Mouse (Mus musculus) layer of hippocampus, postnatal 36 days (tissue): ENCODE data around the gene Chst3. TPM values are rescaled to one million over a fixed set of nuclear protein-coding genes. Genes with fewer than 3 reads are reported as not detected.
"Not testable (repeated sequence)": the region's sequence is repeated elsewhere in the genome, so short reads cannot be mapped to it uniquely, and the experiment has no call there.

ENCODE experiments used
- DNase-seq, 2 experiments: peaks; one replicate each; pipeline ENCODE4 v3.0.0; 2022
- total RNA-seq, 2 experiments: library from RNA; stranded (reverse); gene quantifications; 2 replicates each; pipeline ENCODE4 v1.2.3; 2021

Chst3 gene
- total RNA-seq, 2 experiments from 2014 or later, result 2.2 to 2.8 TPM

DNA sequence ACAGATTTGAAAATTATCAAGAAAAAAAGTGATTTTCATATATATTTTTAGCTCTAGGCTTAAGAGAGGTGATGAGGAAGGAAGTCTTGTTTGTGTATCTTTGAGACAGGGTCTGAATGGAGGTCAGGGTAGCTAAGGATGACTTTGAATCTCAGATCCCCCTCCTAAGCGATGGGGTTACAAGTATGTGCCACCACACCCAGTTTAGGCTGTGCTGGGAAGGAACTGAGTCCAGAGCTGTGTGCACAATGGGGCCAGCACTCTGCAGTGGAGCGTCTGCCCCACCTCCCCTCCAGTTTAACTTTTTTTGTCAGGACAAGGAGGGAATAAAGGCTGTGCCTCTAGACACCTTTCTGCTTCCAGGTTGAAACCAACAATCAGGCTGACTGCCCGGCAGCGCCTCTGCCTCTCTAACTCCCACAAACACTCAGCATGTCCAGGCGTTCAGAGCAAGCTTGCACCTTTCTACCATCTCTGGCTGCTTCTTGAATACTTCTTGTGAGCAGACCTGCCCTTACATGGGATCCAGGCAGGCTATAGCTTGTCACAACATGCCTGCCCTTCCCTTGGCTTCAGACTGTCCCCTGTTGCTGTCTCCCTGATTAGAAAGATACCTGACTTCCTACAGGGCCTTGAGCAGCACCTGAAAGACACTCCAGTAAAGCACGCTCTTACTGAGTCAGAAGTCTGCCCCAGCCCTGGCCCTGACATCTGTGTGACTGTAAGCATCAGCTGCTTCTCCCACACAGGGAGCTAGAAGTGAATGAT lies 11.4 kb upstream of the Chst3 start:
- DNase-seq, result no peak

DNA sequence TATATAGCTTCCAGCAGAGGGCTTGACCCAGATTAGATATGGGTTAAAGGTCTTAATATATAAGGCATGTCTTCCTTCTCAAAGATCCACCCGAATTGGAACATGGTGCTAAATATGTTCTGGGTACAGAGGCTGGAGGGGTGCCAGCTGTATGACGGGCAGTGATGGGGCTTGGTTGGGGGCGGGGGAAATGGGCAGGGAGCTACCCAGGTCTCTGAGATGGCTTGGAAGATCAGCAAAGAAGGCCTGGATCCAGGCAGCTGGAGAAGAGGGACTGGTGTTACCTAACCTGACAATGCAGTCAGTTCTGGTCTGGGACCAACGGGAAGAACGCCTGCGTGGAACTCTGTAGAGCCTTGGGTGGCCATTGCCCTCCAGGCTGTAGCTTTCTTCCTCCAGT lies 10.1 kb upstream of the Chst3 start:
- no peak for DNase-seq

DNA sequence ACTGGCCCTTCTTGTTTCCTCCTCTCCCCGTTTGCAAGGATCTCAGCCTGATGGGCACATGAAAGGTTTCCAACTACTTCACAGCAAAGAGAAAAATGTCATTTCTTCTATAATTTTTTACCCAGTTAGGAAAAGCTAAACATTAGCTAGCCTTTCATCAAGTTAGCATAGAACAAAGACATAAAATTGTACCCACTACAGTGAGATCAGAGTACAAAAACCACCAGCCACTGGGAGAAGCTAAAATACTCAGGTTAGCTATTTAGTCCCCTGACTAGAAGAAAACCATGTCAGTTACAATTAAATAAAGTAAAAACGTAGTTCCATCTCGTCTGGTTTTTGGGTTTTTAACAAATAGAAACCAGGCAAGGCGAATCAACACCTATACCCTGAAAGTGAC lies 8.6 kb upstream of the Chst3 start:
- no peak for DNase-seq

DNA sequence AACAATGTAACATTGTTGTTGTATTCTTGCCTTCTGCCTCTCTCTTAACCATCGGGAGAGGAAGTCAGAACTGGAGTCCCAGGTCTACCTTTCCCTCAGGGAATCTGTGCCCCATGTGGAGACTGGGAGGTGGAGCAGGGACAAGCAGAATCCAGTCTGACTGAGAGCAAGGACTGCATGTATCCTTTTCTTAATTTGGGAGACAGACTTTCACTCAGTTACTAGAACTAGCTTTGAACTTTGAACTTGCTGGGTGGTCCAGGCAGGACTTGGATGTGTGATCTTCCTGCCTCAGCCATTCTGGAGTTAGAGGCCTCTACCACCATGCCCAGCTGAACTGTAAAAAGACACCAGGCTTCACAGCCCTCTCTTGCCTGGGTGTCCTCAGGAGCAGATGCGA lies 5.5 kb upstream of the Chst3 start:
- no peak for DNase-seq

DNA sequence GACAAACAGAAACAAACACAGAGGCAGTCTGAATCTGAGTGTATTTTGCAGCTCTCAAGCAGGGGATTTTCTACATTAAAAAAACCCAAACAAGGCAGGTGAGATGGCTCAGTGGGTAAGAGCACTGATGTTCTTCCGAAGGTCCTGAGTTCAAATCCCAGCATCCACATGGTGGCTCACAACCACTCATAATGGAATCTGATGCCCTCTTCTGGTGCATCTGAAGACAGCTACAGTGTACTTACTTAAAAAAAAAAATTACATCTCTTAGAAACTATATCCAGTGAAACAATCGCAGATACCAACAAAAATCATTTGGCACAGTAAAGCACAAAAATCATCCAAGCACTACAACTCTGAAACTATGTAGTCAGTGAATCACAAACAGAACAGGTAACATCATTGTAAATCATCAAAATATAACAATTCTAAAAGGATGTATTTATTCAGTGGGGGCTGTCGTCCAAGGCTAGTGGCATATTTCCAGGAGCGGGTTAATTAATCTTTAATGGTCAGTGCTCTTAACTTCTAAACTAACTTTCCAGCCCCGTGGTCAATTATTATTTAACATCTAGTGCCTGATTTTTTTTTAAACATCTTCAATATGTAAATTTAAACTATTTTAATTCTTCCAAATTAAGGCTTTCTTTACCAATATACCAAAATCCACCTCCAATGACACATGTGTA lies 2.7 kb upstream of the Chst3 start:
- DNase-seq, result not testable (repeated sequence)

DNA sequence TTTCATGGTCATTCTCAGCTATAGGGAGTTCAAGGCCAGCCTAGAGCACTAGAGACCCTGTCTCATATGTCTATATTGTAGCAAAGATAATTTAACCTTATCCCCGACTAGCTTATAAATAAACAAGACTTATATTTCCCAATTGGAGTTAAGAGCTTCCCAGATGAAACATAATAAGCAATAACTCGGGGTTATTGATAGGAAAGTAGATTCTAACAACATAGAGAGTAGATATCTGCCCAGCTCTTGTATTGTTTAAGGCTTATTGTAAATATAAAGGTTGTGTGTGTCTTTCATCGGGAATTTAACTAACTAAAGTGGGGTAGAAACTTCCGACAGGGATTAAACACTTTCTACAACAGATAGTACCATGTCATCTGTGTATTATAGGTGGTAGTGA lies 1.5 kb upstream of the Chst3 start:
- DNase-seq, result no peak

DNA sequence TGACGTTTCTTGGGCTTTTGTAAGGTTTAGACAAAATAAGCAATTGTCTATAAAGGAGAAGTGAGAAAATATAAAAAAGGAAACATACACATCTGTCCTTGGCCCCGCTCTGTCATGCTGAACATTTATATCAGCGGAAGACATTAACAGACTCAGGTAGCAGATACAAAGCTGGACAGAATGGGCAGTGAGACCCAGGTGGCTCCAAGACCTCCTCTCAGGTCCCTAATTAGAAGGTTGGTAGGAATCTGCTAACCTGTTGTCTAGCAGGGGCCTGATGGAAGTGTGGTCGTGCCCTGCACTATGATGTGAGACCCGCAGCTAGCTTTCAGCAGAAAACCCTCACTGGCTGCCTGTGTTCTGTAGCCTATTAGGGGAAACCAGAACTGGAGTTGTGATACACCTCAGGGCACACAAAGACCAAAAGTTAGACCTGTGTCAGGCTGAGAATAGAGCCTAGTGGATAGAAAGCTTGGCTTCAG lies 1.0 kb upstream of the Chst3 start:
- no peak for DNase-seq

DNA sequence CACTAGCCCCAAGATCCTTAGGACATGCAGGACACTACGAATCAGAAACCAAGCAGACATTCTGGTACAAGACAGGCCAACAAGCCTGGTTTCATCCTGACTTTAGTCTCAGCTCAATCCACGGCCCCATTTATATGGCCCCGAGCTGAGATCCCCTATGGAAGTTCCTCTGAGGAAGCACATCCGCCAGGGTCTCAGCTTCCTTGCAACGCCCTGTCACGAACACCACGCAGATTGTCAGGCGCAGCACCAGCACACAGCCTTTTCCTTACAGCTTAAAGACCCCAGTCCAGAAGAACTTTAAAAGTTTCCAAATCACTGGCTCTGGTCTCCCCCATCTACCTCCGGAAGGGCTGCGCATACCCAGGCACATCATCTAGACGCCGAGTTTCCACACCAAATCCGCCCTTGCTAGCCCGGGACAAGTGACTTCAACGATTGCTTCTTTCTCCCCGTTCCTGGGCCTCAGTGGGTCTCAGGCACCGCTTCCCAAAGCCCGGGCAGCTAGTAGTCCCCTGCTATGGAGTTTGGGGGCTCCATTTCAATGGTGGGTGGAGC lies 948 bp downstream of the Chst3 start:
- no peak for DNase-seq

DNA sequence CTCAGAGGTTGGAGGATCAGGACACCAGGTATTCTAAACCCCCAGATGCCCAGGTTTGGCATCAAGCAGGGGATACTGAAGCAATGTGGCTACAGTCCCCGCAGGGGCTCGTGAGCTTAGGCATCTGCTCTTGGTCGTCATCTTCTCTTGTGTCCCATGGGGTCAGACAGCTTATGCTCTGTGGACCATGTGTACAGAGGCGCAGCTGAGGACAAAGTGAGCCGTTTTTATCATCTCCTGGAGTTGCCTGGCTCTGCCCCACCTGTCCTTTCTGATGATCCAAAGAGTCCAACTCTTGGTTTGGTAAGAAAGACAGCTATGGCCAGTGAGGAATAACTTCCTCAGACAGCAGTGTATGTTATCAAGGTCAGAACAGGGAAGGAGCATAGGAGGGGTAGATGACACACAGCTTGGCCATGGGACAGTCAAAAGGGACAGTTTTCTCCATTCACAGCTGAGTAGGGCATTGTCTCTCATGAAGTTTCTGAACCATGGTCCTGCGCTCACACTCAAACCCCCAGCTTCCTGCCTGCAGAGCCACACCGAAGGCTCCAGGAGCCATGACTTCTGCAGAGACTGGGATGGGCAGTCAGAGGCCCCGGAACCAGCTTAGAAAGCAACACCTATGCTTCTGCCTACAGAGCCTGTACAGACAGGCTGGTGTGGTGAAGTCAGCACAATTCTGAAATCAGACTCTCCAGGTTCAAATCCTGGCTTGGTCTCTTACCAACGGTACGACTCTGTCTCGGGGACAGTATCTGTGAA lies 2.5 kb downstream of the Chst3 start:
- no peak for DNase-seq

DNA sequence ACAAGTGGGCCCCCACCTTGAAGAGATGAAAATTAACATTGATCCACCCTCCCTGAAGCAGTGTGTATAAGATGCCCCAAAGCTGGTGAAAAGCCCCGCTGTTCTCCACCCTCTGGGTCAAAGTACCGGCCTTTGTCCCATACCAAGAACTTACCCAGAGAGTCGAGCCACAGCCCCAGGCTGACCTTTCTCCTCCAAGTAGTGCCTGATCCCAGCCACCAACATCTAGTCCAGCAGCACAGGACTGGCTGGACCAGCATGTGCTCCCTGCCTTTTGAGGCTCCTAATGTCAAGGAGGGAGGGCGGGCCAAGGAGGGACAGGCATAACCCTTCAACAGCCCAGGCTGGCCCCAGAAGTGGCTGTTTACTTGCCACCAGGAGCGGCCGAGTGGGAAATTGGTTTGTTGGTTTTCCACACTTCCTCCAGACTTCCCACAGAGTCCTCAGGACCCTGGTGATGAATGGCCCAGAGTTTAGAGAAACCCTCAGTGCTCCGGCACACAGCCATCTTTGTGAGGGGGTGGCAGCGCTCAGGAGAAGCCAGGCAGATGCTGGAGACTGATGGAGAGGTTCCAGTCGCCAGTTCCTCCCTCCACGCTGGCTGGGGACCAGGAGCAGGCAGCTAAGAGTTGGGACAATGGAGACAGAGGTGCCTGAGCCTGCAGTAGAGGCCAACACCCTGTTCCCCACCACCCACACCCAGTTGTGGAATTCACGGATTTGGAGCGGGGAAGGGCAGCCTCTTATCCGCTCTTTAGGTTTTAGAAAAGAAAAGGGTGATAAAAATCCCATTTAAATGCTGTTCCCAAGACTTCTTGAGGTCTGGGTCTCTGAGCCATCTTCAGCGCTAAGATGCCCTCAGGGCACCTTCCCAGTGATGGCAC lies 3.7 kb downstream of the Chst3 start:
- no peak for DNase-seq

DNA sequence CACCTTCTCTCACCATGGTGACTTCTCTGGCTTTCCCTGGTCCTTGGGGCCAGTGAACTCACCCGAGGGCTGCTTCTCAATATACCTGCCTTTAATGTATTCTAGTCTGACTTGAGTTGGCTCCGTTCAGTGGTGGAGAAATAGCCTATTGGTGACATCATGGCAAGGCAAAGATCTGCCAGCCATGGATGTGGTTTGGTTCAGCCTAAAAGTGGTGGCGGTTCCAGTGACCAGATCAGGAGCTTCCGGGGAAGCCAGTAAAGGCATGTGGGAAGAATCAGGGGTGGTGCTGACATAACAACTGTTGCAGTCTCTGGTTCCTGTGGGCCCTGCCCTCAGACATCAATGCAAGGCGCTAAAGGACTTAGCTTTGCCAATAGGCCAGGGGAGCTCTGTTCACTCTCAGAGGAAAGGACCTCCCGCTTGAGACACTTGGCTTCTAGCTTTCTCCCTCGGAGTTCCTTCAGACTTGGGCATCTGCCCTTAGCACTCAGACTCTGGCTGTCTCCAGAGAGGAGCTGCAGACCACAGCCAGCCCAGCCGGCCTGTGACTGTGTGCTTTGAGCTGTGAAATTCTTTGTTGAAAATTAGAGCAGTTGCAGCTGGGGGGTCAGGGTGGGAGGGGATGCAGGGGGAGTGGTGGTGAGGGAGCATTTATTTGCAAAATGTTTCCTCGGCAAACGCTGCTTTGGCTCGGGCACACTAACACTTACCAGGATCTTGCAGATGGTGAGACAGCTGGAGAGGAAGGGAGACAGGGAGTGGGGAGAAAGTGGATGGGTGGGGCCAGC lies 6.3 kb downstream of the Chst3 start:
- DNase-seq, result no peak

DNA sequence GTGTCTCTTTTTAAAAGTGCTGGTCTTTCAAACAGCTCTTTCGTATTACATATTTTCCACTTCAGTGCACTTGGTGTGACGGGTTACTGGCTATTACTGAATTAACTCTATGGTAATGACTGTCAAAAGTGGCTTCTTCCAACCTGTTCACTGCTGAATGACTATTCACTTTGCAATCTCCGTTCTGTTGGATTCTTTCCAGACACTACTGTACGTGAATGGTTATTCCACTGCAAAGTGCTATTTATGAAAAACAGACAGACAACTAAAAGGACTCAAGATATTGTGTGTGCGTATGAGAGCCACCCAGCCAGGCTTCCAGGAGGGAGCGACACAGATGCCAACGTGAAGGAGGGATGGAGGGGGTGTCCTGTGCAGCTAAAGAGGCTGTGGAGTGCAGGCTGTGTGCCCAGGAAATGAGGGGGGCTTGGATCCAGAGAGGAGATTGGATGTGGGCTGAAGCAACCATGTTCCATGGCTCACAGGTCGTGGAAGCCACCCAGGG lies 7.5 kb downstream of the Chst3 start:
- DNase-seq, result no peak

DNA sequence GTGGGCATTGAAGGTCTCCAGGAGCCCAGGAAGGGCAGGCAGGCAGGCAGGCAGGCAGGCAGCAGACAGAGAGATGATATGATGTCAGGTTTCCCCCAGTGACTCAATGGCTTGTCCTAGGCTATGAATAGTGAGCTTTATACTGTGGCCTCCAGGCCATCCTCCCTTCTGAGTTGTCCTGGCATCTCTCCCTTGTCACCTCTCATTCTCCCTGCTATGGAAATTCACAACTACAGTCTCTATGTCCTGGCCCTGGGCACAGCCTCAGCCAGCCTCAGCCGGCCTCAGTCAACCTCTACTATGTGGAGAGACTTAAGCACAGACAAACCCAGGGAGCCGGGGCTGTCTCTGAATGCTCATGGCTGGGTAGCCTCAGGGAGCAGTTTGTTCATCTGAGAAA lies 8.6 kb downstream of the Chst3 start:
- no peak for DNase-seq

DNA sequence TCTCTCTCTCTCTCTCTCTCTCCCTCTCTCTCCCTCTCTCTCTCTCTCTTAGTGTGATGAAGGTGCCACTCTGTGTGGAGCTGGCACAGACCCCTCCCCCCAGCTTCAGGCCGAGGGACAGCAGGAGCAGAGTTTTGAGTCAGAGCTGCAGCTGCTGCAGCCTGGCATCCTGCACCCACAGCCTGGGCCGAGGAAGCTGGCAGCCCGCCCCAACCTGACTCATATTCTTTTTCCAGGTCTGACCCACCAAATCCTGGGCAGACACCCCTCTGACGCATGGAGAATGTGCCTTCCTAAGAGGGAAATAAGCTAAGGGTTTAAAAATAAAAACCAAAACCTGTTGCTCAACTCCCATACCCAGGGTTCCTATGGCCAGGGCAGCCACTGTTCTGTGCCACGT lies 9.8 kb downstream of the Chst3 start:
- peak; percentile 51 to 59 for DNase-seq

DNA sequence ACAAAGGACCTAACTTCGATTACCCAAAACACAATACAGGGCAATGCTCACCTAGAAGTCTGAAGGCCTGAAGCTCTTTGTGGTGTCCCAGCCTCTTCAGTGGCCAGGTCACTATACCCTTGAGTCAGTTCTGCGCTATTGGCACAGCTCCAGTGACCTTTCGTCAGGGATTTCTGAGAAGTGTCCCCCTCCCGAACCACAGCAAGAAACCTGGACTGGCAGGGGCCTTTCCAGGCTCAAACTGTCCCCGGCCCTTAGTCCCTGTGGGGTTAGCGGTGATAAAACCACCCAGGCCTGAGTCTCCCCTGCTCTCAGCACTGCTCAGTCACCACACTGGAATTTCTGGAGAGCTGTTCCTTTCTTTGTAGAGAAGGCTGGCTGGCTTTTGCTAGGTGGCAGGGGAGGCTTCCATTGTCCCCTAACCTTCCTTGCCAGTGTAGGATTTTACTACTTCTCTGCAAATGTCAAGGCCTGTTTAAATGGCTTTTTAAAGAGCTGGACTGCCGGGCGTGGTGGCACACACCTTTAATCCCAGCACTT lies 11.8 kb downstream of the Chst3 start:
- no peak for DNase-seq

DNA sequence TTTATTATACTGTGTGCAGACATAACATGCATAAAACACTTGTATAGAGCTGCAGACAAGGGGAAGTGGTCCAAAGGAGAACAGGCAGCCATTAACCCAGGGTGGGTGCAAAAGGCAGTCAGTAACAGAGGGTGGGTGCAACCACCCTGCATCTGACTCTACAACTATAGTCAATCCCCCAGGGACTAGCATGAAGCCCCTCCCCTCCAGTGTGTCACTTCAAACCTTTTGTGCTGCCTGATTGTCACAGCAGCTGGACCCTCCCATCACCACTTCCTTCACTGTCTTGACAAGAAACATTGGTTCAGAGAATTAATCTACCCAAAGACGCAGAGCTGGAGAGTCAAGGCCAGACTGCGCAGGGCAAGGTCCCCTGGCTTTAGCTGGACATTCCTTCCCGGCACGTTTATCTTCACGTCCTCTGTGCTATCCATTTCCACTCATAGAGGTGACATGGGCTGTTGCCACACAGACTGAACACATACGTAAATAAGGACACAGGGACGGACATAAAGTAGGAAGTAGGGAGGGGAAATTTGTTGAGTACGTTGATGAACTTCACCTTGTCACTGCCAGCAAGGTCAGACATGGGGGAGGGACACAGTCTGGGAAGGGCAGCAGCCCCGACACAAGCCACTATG lies 13.3 kb downstream of the Chst3 start:
- DNase-seq, result no peak

DNA sequence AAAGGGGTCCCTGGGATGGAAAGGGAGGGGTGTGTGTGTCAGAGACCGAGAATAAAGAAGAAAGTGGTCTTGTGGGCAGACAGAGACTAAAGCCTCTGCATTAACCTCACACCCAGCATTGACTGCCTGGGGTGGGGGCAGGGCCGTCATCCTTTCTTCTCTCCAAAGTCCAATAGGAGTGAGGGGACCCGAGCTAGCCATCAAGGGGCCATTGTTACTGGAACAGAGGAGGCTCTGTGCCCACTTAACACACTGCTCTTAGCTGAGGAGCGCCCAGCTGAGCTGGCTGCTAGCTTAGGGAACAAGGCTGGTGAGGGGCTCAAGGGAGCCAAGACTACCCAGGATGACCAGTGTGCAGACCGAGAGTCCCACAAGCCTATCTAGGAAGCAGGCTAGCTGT lies 16.3 kb downstream of the Chst3 start:
- peak; percentile 47 to 54 for DNase-seq

DNA sequence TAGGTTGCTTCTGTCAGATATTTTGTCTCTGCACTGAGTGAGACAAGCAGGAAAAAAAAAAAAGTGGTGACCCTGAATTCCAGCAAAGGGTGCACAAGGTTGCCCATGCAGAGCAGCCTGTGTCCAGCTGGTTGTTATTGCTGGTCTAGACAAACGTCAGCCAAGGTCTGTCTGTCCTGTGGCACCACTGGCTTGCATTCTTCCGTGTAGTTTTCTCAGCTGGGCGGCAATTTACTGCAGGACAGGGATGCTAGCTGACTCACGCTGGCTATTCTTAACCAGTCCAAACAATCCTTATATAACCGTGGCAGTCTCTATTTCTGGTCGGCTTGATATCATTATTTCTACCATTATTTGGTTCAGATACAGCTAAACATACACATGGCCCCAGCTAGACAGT lies 18.1 kb downstream of the Chst3 start:
- DNase-seq, result no peak

DNA sequence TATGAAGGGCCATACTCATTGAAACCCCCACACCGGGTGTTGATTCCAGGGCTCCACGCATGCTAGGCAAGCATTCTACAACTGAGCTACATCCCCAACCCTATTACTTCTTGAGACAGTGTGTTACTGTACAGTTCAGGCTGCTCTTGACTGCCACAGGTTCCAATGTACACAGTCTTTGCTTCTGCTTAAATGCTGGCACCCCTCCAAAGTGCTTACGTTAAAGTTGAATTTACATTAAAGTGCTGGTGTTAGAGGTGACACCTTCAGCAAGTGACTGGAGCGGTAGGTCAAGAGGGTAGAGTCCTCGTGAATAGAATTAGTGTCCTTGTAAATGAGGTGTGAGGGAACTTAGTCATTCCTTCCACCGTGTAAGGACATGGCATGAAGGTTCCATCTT lies 19.7 kb downstream of the Chst3 start:
- no peak for DNase-seq

DNA sequence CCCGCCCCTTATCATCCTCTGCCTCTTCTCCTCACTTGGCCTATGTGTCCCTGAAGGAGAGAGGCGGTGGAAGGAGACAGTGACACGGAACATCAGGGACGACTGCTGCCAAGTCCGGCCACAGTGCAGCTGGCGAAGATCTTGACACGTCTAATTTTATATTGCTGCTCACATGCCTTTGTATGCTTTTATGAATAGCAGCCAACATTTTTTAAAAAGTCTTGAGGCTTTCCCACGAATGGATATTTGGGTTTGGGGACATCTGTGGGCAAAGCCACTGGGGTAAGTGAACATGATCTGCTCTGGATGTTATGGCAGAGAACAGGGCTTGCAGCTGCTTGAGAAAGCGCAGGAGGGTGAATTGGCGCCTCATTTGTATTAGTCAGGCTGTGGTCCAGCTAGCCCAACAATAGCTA lies 21.6 kb downstream of the Chst3 start:
- DNase-seq, result no peak
